Mouse (Mus musculus) WW6 (cell line): ENCODE data around the gene Cacnb1.

ENCODE experiments used
- DNase-seq: peaks from one replicate; pipeline ENCODE4 v3.0.0-alpha.2; 2013; ENCODE audit warnings: low read depth, low spot score

Cacnb1 gene

GRCm38 (mm10) chr11:97986738-97987465 is 35.9 kb downstream of the Cacnb1 start:
- DNase-seq: no peak

- no peak for DNase-seq
These were observed 36.8 kb downstream of the Cacnb1 start, which contains the start of gene Plxdc1 for GRCm38 (mm10) chr11:97985727-97986677. Plxdc1 (minus strand) TSS chr11:97986444.

GRCm38 (mm10) chr11:97983983-97984382 is 38.9 kb downstream of the Cacnb1 start:
- no peak for DNase-seq

GRCm38 (mm10) chr11:97983506-97983905 is 39.3 kb downstream of the Cacnb1 start:
- no peak for DNase-seq

- DNase-seq: no peak
These were observed 40.1 kb downstream of the Cacnb1 start for GRCm38 (mm10) chr11:97982721-97983120.

- DNase-seq: no peak
These were observed 42.3 kb downstream of the Cacnb1 start for GRCm38 (mm10) chr11:97980531-97980966.

GRCm38 (mm10) chr11:97979824-97980495 is 42.9 kb downstream of the Cacnb1 start:
- no peak for DNase-seq

- no peak for DNase-seq
These were observed 44.4 kb downstream of the Cacnb1 start for GRCm38 (mm10) chr11:97978392-97978791.

GRCm38 (mm10) chr11:97977797-97978196 is 45.0 kb downstream of the Cacnb1 start:
- DNase-seq: no peak

- DNase-seq: no peak
These were observed 48.1 kb downstream of the Cacnb1 start for GRCm38 (mm10) chr11:97974746-97975145.

- DNase-seq: no peak
These were observed 48.7 kb downstream of the Cacnb1 start for GRCm38 (mm10) chr11:97974141-97974540.

GRCm38 (mm10) chr11:97972434-97972833 is 50.4 kb downstream of the Cacnb1 start:
- peak; percentile 67 for DNase-seq

- no peak for DNase-seq
These were observed 51.6 kb downstream of the Cacnb1 start for GRCm38 (mm10) chr11:97971232-97971631.

- DNase-seq: no peak
These were observed 52.1 kb downstream of the Cacnb1 start for GRCm38 (mm10) chr11:97970771-97971170.

- DNase-seq: no peak
These were observed 54.4 kb downstream of the Cacnb1 start for GRCm38 (mm10) chr11:97968385-97968784.

GRCm38 (mm10) chr11:97967114-97967513 is 55.7 kb downstream of the Cacnb1 start:
- DNase-seq: no peak

- DNase-seq: no peak
These were observed 61.9 kb downstream of the Cacnb1 start for GRCm38 (mm10) chr11:97960907-97961306.

GRCm38 (mm10) chr11:97959300-97959680 is 63.5 kb downstream of the Cacnb1 start:
- no peak for DNase-seq

GRCm38 (mm10) chr11:97958641-97959299 is 64.1 kb downstream of the Cacnb1 start:
- no peak for DNase-seq

- DNase-seq: no peak
These were observed 65.8 kb downstream of the Cacnb1 start for GRCm38 (mm10) chr11:97956905-97957560.

GRCm38 (mm10) chr11:97955915-97956314 is 66.9 kb downstream of the Cacnb1 start:
- DNase-seq: no peak
